Mouse (Mus musculus) left cerebral cortex, adult 9 months (tissue): ENCODE results near the gene March6.

Experiments used
- DNase-seq, 2 experiments: peaks; one replicate each; pipeline ENCODE4 v3.0.0; 2022; ENCODE audit warnings: low spot score in 2 of 2

March6 gene

DNA sequence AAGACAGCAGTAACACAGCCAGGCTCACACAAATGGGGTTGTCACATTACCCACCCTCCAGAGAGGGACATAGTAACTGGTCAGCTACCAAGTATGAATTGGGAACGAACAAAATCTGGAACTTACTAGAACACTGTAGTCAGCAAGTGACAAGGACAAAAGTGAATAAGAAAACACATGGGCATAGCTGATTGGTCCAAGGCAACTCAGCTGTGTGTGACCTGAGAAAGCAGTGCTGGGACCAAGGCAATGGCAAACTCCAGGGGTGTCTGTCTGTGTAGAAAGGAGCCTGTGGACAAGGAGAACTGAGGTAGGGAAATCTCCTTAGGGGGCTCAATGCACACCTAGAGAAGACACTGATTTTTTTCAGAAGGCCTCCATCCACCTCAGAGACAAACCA, 19.1 kb downstream of the March6 start:
- DNase-seq = no peak

DNA sequence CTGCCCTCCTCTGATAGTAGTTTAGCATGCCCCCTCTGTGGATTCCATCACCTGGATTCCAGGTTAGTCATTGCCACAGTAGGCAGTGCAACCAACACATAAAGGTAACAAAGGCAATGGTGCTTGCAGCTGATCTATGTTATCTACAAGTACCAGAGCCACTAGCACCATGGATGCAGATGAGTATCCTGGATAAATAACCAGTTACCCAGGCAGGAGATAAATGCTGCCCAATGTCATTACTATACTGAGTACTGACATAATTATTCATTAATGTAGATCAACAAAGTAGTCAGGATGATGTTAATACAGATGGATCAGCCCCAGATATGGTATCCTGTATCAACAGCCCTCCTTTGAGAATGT, 19.5 kb downstream of the March6 start:
- no peak for DNase-seq

DNA sequence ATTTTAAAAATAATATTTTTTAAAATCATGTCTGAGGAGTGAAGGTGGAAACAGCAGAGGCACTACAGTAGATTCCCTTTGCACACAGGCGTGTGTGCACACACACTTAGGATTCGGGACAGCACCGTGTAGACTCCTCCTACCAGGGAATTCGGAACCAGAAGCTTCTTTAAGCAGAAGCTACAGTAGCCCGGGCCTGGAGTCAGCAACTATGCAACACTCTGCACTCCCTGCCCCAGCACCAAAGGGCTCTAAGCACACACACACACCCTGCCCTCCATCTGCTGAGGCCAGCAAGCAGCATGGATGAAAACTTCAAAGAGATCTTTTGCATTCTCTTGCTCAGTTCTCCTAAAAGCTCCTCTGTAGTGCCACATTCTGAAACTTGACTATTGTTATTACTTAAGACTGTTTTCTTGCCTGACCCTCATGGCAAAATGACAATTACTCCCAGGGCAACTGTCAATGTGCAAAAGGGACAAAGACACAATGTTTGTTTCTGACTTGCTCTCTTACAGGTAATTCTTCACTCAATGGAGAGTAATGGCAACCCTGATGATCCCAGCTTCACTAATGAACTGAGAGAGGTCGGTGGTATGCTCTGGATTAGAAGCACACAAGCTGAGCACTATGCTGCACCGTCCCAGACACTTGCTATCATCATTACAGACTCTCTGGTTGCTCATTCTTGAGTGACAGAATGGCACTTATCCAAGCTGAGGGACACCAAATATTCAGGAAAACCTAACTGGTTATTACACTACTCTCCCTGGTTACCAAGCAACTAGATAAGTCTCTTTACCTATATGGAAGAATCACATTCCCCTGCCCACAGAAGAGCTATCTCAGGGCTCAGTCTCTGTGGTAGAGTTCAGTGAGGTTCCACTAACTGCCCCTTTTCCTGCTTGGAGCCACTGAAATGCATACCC, 20.1 kb downstream of the March6 start:
- DNase-seq = no peak

DNA sequence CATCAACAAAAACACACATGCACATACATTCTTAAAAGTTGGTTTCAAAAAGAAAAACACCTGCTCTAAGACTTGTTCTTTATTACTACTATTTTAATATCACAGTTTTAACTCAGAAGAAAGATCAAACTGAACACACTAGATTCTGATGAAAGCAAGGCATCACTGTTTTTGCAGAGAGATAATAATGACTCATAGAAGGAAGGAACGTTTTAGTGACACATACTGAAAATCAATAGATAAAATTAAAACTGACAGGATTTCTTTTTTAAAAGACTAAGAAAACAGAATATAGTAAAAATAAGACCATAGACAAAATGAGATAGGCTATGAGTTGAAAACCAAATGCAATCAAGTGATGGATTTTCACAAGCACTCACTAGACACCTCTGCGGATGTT, 25.8 kb downstream of the March6 start:
- DNase-seq = no peak

DNA sequence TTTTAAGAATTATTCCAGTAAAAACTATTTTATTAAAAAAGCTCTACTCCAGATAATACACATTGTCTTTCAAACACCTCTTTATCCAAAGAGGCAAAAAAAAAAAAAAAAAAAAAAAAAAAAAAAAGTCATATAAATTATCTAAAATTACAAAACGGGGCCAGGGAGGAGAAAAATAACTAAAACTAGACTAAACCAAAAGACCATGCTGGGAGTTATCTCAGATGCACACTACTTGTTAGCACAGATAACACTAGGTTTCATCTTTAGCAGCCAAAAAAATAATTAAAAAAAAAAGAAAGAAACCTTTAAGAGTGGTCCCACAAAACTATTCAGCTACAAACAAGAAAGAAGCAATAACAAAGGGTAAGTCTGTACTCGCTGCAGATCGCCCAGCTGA, 27.4 kb downstream of the March6 start:
- DNase-seq = no peak

DNA sequence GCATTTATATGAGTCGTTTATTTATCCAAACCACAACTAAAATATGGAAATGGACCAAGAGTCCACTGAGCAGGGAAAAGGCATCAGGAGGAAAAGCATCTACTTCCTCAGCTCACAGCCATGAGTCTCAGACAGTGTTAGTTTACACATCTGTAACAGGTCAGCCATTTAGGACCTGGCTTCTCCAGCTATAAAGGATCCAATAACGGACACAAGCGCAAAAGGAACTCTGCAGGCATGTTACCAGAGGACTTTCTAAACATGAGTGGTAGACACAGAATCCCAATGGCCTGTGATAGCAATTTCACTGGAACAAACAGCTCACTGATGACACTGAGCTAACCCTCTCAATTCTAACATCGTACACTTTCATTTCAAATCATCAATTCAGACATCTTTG, 27.9 kb downstream of the March6 start:
- no peak for DNase-seq

DNA sequence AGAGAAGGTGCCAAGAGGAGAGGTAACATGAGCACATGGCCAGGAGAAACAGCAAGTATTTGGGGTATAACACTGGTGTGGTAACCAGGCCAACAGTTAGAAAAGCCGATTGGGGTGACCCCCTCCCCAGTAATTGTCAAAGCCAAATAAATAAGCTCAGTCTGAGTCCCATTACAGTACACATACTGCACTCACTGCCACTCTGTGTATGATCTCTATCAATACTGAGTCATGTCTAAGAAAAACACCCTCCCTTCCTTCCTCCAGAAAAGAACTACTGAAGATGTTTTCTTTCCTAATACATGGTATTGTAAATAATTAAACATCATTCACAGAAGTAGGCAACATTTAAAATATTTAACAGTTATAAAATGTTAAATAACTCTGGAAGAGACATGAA, 28.5 kb downstream of the March6 start:
- DNase-seq = no peak

DNA sequence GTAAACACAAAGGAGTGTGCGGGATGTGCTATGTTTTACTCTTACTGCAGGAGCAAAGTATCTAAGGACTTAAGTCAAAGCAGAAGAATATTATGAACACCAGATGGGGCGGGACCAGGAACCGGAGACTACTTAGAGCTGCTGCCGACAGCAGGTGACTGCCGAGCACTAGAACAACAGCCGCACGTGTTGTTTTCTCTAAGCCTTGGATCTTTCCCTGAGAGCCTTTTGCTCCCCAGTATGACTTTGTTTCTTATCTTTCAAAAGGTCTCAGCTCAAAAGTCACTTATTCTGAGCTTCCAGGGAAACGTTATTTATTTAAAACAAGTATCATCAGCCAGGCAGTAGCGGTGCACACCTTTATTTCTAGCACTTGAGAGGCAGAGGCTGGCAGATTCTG, 36.0 kb downstream of the March6 start:
- DNase-seq = no peak

DNA sequence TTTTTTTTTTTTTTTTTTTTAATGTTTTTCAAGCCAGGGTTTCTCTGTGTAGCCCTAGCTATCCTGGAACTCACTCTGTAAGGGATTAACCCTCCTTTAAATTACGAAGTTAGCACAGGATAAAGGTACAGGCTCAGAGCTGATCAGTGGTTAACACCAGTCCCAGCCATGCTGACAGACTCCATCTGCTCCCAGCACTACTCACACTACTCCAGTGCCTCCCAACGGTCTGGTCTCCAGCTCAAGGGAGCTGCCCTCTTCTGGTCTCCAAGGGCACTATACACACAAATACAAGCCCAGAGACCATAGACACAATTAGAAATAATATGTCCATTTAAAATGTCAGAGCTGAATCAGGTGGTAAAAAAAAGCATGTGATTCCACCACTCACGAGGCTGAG, 36.5 kb downstream of the March6 start:
- DNase-seq = no peak

DNA sequence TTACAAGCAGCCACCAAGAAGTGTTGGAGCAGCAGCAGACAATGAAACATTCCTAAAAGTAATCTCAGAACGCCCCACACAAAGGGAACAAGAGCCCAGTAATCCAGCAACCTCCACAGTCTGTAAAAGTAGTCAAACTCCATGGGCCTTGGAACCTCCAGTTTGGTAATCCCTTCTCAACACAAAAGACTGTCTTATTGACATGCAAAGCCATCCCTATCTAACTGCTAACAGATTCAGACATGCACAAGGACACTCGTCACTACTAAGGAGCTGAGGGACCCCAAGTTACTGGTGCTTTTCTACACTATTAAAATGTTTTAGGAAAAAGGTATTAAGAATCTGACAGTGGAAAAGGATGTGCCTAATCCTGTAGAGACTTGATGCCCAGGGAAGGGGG, 43.4 kb downstream of the March6 start:
- DNase-seq = no peak

DNA sequence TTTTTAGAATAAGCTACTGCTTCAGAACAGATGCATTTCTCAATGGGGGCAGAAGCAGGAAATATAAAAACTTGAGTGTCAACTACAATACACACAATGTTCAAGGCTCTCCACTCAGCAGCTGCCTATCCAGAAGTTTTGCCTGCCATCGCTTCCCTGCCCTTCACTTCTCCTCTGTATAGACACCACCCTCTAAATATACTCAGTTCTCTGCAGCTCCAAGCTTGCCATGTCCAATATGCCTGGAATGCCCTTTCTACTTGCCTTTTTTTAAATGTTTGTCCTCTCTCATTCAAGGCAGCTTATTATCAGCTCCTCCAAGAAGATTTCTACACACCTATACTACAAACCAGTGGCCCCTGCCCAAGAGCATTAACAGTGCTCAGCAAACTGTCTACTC, 54.2 kb downstream of the March6 start:
- DNase-seq = no peak

DNA sequence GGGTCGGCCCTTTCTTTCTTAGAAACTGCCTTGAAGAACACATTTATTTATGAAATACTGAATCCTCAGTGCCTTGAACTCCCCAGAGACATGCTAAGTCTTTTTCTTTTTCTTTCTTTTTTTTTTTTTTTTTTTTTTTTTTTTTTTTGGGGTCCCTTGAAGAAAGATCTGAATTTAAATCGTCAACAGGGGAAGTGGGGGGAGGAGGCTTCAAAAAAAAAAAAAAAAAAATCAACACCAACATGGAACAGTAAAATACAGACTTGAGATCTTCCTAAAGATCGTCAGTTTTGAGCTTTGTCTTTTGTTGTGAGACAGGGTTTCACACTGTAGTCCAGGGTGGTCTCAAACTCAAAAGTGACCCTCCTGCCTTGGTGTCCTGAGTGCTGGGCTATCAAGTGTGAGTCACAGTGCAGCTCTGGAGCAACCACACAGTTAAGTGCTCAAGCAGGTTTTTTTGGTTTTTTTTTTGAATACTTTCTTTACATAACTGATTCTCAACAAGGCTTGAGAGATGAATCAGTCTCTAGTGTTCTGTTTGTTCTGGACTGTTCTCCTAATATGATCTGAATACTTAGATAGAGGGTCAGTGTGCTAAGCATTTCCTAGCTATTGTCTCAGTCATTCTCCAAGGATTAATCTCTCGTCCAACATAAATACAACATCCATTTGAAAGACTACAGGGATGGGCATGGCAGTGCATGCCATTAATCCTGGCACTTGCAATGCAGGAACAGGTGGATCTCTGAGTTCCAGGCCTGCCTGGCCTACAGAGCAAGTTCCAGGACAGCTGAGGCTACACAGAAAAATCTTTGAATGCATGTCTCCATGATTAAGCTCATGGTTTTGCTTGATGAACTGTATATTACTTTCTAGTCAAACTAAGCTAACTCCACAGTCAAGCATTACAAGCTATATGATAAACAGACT, 57.9 kb downstream of the March6 start:
- DNase-seq = no peak

DNA sequence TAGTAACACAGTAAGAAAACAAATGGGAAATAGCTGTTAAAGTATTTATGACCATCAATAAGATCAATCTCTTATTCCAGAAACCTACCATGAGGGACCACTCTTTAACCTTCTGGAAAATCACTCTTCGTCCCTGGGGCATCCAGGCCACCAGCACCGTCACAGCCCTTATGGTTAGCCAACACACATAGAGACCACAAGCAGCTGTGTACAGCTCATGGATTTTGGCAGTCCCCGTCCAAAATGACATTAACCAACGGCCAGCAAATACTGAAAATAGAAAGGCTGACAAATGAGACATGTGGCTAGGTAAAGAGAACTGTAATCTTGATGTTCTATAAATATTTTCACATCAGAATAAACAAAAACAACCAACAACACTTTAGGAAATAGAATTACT, 59.3 kb downstream of the March6 start:
- no peak for DNase-seq

DNA sequence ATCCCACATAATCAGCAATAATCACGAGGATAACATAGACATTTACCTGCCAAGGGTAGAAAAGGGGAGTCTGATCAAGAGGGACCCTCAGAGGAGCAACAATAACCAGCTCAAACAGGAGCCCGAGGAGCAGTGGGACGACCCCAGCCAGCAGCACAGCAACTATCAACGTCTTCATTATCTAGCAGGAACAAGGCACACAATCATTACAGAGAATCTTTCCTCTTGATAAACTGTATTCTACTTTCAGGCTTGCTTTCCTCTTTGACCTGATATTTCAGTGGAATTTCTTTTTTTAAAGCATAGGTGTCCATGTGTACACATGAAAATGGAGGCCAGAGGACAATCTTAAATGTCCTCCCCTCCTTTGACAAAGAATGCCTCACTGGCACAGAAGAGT, 61.4 kb downstream of the March6 start:
- no peak for DNase-seq

DNA sequence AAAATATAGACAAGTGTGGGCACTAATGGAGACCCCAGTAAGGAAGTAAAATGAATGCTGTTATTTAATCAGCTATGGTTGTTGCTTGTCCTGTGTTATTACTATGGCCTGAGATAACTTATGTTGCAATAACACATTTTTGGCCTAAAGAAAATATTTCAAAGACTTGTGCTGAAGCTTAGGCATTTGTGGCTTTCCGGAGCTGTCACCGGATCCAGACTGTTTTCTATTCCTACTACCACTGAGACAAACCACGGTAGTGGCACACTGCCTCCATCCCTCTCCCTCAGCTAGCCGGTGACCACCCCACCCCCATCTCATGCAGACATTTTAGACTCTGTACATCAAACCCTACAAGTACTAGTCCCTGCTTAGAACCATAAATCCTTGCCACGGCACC, 62.0 kb downstream of the March6 start:
- DNase-seq = no peak

DNA sequence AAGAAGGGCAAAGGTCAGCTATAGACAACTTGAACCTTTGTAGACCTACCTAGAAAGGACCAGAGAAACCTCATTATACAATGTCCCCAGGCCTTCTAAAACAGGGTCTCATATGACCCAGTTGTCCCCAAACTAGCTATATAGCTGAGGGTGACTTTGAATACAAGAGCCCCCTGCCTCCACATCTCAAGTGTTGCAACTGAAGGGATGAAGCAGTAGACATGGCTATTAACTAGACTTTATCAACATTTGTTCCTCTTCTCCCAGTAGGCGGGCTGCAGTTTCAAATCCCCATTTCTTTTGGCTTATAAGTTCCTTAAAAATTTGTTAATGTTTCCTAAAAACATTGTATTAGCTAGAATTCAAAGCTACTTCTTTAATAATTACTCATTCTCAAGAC, 64.1 kb downstream of the March6 start:
- DNase-seq = no peak

DNA sequence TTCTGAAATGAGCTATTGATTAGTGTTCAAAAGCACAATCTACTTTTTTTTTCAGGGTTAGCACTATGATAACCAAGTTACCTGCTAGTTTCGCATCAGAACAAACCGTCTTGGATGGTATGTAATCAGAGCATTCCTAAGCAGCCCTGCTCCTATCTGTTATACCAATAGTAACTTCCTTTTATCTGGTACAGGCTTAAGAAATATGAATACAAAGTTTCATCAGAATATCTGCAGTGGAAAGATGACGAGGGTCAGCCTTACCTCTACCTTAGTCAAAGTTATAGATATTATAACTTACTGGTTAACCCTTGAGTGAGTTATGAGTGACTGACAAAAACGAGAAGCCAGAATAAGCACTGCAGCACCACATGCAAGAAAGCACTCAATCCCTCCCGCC, 64.6 kb downstream of the March6 start:
- no peak for DNase-seq

DNA sequence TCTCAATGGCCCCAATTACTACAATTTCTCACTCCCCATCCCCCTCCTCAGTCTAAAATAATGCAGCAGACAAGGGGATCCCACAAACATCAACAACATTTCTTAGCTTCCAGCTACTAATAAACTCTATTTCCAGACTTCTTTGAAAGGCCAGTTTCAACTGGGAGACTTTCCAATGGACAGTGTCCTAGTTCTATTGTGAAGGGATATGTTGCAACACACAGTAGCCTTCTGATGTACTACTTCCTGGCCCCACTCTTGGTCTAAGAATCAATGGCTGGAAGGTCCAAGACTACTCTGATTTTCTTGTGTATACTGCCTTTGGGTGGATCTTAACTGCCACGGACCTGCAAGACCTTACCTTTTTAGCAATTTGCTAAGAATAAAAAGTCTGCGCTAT, 65.0 kb downstream of the March6 start:
- DNase-seq = no peak

DNA sequence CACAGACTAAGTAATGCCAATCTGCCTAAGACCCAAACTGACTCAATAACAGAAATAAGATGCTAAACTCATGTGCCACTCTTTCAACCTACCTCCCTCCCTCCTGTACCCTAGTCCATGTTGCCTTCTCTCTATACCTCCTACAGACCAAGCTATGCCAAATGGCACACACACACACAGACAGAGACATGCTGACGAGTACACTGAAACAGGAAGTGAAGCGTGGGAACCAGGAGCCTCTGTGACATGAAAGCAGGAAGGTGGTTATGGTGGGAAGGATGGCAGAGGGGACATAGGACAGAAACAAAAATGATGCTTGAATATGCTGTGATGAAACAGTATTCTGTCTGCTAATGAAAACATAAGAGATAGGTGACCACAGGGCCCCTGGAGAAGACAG, 70.3 kb downstream of the March6 start:
- DNase-seq = no peak

DNA sequence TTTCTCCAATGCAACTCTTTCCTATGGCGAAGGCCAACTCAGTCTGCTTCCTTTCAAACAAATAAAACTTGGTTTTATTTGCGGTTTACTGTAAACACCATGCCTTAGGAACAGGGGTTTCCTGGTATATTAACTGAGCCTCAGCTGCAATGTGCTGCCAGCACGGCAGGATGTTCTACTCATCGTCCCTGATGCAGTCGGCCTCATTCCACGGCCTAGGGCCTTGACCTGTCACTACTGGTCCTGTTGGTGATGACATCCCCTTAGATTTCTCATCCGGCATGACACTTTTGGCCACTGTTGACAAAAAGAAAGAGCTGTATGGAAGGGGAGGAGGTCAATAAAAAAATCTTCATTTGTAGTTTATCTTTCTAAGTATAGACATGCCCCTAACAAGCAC, 72.8 kb downstream of the March6 start:
- no peak for DNase-seq

DNA sequence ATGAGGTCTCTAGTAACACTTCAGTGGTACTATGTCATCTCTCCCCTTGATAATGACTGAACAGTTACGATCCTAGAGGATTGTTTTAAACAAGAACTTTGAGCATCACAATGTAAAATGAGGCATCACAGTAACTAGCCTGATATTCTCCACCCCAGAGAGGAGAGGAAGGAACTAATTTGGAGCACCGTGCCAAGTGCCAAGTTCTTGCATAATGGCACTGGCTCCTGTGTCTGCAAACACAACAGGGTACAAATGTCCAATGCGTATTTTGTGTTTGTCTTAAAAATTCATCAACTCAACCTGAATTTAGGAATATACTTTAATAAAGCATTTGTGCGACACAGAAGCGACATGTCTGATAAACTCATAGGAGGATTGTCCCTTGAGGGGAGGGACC, 74.5 kb downstream of the March6 start:
- no peak for DNase-seq

DNA sequence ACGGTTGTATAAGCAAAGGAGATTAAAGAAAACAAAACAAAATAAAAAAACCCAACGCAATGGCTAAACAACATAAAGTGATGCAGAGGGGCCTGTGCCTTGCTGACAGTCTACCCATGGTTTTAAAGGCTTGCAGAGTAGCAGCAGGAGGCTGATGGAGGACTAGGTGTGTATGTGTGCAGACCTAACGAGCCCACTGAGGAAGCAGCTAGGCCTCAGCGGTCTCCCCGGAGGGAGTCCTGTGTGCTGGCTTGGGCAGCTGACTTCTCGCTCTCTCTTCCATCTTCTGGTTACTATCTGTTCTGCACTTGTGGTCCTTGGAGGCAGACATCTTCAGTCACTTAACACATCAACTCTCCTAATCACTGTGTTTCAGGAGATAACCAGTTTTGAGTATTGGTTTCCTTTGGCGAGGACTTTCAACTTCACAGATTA, 76.0 kb downstream of the March6 start:
- DNase-seq = no peak
